Mouse (Mus musculus): Measurements from ENCODE around the gene Cacna2d3.

The Cacna2d3 gene

DNA sequence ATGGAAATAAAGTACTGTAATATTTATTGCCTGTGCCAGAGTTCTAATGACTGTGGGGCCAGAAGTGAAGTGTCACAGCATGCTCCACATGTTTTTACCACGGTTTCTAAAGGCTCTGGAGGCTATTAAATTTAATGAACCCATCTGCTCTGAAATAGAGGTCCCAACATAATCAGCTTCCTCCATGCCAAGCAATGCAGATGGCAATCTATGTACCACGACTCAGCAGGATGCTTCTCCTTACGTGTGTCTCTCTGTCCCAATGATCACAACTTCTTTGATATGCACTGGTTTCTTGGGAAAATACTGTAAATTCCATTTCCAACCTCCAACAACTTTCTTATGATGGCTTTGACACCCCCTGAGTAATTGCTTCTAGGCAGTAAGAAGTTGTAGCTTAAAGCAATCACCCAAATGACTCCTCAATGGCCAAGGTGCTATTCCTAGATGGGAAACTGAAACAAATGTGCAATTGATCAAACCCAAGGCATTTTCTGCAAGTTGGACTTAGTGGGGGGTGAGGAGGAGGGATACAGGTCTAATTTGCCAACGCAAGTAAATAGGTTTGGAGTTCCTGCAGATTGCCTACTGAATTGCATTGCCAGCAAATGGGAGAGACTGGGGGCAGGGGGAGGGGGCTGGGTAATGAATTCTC, 557.5 kb downstream of the Cacna2d3 start:
- in situ Hi-C loops (cut with MboI) = no loop called here

DNA sequence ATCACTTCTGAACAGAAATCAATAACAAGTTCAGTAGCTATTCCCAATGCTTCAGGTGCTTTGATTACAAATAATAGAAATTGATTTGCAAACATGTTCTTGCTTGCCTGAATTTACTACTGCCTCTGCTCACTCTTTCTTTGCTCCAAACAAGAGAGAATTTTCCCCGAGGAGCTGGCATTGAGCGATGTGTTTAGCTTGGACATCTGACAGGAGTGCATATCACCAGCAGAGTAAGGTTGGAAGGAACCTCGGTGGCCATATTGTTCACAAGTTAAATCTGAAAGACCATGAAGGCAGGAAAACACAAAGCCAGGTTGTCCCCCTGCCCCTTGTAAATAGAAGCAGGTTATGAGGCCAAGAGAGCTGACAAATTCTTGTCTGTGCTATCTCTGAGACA, 561.9 kb downstream of the Cacna2d3 start:
- in situ Hi-C loops (cut with MboI) = no loop called here

DNA sequence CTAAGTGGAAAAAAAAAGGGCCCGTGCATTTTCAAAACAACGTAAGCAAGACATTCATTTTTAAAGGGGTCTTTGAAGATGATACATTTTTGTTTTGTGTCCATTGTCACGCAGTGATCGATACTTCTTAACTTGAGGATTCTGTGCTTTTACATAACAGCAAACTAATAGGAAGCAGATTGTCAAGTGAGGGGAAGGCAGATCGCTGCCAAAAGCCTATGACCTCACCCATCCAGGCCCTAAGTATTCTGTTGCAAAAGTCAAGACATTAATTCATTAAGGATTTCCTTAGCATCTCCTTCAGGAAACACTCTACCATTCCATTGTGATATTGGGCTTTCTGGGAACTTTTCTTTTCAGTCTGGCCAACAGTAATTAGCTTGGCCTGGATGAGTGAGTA, 564.6 kb downstream of the Cacna2d3 start:
- in situ Hi-C loops (cut with MboI) = no loop called here

DNA sequence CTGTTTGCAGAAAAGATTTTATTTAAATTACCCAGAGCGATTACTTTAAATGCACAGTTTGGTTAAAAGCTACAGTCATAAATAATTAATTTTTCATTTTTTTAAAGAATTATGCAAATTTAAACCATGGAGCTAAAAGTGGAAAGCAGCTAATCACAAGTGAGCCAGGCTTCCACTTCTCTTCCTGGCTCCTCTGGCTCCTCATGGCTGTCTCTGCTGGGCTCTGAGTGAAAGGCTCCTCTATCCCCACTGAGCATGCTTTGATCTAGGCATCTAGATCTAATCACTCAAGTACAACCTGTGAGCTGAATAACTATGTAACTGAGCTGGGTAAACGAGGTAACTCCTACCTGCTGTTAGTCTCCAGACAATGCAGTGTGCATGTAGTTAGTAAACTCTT, 577.5 kb downstream of the Cacna2d3 start:
- in situ Hi-C loops (cut with MboI) = no loop called here

DNA sequence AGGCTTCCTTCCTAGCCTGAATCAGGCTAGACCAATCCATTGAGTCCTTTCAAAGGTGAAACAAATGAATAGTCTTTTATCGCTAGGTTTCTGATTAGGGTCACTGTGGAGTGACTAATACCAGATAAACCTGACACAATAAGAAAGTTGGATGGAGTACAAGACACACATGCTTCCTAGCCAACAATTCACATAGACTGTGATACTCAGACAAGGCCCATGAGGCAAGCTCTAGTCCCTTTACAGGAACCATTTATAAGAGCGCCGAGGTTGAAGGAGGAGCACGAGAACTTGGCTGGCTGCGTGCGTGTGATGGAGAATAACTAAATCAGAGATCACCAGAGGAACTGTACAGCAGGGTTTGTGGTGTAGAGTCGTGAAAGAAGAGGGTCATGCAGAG, 584.0 kb downstream of the Cacna2d3 start:
- in situ Hi-C loops (cut with MboI) = no loop called here

DNA sequence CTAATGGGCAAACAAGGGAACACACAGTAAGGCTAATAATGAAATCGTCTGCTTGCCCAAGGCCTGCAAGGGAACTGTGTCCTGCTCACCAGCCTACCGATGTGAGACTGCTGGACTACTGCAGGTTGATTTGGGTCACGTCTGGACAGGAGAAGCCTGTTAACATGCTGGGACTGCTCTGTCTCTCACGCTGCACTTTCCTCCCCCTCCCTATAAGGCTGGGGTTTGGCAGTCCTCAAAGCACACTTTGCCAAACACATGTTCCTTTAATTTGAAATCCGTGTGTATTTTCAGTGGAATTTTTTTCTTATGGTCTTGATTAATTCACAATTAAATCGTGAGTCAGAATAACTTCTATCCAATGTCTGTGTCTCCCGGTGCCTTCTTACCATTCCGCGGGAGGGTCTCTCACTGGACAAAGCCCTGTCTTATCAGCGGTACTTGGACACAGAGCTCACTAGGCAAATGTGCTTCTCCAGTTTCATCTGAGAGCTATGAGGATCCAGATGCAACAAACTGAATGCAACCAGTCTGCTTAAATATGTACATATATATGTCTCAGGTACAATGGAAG, 584.6 kb downstream of the Cacna2d3 start:
- in situ Hi-C loops (cut with MboI) = no loop called here

DNA sequence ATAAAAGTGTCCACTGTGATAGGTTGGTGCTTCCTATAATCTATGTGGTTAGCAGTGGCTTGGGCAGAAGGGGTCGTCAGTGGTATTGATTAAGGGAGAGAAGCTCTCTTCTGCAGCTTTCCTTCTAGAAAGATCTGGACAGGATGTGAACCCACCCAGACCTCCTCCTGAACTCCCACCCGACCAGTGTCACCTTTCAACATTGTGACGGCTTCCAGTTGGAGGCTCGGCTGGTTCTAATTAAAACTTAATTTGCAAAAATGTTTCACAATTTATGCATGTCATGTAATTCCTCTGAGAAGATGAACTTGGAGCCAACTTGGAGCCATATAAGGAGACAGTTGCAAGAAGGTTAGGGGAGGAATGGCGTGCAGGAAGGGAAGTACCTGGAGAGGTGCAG, 586.8 kb downstream of the Cacna2d3 start:
- in situ Hi-C loops (cut with MboI) = no loop called here

DNA sequence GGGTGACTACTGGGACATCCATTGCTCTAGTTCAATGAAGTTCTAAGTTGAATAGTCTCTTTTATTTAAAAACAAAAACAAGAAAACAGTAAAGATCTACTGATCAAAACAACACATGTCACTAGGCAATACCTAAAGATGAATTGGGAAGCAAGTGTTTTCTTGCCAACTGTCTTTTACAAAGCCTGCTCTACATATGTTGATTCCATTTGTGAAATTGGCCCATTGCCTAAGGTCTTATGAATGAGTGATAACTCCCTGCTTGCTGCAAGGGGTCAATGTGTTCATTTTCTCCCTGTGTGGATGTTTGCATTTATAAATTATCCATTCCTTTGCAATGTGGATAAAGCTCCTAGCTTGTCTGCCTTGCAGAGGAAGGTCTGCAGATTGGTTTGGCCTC, 591.2 kb downstream of the Cacna2d3 start:
- in situ Hi-C loops (cut with MboI) = no loop called here

DNA sequence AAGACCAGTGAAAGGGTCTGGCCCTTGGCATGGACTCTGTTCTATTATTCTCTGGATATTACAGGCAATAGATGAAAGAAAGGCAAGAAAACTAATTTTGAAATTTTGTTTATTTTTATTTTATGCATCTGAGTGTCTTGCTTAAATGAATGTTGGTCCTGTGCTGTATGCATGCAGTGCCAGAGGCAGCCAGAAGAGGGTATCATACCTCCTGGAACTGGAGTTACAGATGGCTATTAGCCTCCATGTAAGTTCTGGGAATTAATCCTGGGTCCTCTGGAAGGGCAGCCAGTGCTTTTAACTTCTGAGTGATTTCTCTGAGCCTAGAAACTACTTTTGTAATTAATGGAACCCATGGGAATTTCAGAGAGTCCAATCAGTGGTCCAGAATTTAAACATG, 597.8 kb downstream of the Cacna2d3 start:
- in situ Hi-C loops (cut with MboI) = no loop called here

DNA sequence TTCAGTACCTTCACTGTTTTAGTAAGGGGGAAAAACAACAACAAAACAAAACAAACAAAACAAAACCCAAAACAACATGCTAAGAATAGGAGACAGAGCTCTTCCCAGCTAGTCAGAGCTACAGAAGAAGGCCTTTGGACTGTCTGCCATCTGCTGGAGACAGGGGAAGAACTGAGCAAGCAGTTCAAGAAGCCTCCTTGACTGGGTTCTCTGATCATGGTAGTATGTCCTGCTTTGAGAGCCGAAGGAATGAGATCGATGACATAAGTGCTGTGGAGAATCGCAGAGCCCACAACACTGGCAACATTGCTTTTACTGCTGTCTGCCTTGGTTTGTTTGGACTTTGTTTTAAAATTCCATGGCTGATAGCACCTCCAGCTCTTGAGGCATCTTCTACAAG, 598.9 kb downstream of the Cacna2d3 start:
- in situ Hi-C loops (cut with MboI) = no loop called here

DNA sequence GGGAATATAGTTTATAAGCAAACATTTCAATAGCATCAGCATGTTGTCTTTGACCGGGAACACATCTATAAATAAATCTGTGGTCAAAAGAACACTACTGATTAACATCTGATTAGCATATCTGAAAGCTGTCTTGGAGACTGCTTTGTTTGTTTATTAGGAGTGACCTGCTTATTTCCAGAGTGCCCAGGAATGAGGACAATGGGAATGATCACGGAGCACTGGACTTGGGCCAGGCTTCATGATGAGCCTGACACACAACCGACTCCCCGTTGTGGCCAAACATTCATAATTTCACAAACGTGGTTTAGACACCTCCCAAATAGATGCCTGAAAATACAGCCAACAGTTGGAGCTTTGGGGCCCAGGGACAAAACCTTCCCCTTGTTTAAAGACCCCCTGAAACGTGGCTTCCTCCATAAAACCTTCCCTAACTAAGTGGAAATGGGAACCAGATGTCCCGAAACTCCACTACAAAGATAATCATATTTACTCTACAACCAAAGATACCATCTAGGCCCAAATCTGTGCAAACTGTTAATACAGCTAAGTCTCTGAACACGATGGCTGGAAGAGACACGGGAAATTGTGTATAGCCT, 607.7 kb downstream of the Cacna2d3 start:
- in situ Hi-C loops (cut with MboI) = no loop called here

DNA sequence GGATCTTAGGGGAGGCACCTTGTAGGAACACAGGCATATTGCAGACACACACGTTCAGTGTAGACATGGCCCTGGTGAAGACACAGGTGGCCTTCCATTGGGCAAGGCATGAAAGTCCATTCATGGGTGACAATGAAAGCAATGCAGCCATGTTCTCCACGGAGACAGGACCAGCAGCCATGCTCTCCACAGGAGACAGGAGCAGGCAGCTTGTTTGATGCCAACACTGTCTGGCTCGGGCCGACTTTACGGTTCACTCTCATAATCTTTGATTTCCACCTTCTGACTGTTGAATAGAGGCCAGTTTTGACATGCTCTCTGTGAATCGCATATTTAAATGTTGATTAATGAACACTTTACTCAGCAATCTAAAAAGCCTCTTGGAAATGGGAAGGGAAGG, 610.0 kb downstream of the Cacna2d3 start:
- in situ Hi-C loops (cut with MboI) = no loop called here

DNA sequence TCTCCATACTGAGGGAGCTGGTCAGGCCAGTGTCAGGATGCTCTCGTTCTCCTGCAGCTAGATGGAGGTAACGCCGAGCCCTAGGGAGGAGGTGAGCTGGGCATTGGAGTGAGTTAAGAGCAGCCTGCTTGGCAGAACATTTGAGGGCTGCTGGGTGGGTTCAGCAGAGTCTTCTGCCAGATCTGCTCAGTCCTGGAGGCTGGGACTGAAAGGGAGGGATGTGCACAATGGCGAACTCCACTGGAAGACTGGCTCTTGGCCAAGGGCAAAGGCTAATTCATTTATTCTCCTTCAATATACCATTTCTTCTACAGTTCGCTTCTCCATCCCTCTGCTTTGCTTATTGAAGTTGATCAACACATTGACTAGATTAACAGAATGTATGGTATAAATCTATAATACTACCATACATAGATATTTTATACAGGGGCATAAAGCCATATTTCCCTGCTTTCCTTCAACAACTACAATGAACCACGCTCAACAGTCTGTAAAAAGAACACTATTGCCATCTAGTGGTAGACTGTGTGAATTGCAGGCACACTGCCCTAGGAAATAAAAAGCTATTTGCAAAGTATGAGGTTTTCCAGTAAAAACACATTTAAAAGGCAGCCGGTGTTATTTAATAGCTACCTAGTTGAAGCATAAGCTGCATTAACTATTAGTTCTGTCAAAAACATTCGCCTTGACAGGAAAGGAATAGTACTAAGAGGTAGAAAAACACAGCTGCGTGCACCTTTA, 611.1 kb downstream of the Cacna2d3 start:
- in situ Hi-C loops (cut with MboI) = no loop called here

DNA sequence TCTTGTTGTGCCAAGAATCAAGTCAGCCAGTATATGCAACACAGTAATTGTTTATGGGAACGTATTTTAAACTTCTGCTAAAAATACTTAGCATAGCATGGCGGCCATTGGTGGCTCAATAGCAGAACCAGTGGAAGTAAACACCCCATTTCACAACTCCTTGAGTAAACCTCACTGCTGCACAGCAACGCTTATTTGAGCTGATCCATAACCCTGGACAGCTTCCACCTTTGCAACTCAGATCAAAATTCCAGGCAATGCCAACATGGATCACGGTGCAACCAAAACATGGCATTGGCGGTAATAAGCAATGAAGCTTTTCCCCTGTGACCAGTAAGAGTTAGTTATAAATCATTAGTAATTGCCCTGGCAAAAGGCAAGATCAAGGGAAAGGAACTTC, 614.2 kb downstream of the Cacna2d3 start:
- in situ Hi-C loops (cut with MboI) = no loop called here

DNA sequence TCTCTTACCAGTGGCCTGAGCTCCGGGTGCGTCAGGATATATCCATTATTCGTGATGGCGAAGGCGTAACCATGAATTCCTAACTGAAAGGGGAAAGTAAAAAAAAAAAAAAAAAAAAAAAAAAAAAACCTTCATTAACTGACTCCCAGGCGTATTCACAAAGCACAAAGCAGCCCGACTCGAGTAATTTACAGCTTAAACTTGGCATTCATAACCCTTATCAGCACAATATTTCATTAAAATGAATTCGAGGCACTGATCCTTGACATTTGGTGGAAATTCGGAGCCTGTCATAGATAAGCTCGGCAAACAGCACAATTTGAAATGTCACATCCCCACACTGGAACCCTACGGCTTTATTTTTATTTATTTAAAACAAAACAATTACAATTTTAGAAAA, 623.9 kb downstream of the Cacna2d3 start:
- in situ Hi-C loops (cut with MboI) = no loop called here

DNA sequence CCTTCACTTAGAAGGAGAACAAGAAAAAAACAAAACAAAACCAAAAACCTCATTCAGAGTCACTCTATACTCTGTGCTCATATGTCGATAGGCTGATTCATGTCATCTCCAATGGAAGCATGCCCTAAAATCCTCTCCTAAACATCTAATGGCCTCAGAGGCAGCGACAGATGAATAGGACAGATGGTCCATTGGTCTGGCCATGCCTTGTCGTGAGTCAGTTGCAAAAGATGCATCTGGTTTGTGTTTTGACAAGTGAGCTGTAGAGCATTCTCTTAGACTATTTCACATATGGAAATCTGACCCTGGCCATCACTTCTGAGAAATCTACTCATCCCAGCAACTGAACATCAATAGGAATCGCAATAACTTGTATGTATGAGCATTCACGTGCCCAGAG, 626.2 kb downstream of the Cacna2d3 start:
- in situ Hi-C loops (cut with MboI) = no loop called here

DNA sequence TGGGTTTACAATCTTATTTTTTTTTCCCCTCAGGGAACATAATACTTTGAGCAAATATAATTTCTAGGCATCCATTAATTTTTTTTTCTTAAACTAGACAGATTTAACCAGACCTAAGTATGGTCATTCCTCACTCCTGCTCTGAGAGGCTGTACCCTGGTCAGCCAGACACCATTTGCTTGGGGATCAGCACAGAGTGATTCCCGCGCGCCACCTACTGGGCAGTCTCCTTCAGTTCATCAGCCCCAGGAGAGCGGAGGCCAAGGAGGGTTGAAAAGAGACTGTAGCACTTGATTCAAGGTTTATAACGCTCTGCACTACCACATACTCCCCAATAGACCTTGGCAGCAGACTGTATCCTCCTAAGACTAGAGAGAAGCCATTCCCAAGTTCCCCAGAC, 631.6 kb downstream of the Cacna2d3 start:
- in situ Hi-C loops (cut with MboI) = no loop called here

DNA sequence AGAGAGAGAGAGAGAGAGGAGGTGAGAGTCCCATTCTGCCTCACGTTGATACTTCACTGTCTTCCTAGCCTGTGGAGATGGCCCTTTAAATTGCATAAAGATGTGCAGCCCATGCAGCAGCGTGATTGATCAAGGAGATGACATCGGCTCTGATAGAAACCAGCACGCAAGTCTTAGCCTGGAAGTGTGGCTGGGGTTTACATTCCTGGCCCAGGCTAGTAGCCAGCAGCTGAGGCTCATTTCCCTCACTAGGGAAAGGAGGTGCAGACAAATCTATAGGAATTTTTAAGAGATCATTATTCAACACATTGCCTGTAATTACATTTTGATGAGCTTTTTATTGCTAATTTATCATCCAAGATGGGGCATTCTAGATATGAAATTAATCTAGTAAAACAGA, 635.1 kb downstream of the Cacna2d3 start:
- in situ Hi-C loops (cut with MboI) = no loop called here

DNA sequence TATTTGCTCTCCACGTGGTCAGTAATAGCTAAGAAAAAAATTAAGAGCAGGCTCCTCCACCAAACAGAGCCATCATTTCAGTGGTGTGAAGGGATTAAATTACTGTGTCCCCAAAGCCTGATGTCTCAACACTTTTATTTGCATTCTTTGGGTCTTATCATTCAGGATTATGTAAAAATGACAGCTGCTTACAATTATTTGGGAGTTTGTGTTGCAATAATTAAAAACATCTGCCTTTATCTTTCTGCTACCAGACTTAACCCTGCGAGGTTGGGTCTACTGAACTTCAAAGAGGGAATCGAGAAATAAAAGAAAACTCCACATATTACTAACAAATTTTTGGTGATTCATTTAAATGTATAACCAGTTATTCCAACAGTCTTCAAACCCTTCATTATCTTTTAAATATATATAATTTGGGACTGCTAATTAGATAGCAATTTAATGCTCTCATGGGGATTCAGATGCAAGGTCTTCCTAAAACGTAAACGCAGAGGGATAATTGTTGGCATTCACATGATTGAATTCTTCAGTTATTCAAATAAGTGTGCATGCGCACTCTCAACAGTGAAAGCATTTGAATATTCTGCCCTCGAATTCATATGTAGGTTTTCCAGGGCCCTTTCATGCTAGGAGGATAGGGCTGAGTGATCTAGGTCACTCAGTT, 636.0 kb downstream of the Cacna2d3 start:
- in situ Hi-C loops (cut with MboI) = no loop called here

DNA sequence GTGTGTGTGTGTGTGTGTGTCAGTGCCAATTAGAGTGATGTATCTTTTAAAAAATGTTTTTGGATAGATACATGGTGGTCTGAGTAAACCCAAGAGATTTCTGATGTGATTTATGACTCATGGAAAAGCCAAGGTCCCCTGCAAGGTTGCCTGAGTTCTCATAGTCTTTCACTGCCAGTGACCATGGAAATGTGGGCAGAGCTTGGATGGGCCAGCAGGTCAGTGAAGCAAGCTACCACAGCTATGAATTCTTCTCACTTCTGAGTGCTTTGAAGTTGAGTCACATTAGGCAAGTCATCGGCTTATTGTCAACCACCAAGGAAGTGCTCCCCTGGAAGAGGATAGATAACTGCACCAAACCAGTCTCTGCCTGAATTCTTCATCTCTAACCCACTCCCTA, 639.5 kb downstream of the Cacna2d3 start:
- in situ Hi-C loops (cut with MboI) = no loop called here

DNA sequence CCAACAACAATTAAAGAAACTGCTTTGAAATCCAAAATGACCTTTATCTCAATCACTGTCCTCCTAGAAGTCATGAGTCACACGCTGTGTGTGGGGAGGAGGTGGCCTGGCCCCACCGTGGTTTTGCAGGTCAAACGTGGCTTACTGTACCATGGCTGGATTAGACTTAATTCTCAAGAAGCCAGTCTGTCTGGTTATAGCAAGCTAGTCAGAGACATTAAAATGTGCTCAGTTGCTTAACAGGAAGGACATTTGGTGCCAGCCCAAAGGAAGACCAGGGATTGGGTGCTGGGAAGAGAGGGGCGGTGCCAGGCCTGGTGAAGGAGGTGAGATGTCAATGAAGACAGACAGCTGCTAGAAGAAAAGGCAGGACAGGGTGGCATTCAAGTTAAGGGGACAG, 641.0 kb downstream of the Cacna2d3 start:
- in situ Hi-C loops (cut with MboI) = no loop called here

DNA sequence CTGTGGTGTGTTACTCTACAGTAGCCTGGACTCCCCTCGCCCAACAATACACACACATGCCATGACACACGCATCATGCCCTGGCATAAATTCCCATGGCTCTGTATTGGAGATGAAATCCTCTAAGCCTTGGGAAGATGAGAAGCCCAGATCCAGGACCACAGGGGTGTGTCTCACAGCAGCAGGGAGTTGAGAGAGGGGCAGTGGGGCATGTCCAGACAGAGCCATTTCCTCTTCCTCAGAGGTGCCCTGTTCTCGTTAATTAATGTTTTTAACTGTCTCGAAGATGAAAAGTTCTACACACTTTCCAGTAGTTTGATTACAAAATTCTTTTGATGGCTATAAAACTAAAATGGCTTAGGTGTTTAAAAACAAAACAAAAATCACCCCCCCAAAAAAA, 641.4 kb downstream of the Cacna2d3 start:
- in situ Hi-C loops (cut with MboI) = no loop called here

DNA sequence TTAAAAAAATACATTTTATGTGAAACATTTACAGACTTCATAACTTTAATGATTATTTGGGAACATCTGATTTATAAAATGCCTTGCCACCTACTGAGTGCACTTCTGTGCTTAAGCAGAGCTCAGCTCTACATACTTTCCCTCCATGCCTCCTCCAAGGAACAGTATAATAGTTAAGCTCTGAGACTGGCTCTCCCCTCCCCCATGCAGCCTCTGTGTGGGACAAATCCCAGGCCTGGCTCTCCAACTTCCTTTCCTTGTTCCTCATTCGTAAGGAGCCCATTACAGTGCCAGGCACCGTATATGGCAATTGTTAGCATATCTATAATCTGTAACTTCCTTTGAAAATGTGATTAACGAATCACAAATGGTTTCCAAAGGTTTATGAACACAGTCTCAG, 644.2 kb downstream of the Cacna2d3 start:
- in situ Hi-C loops (cut with MboI) = no loop called here

Measured in mature B cell (primary cell).